Mouse (Mus musculus) megakaryocyte, embryonic 14.5 days (primary cell): Measurements from ENCODE around the gene Sgcd.
"Not testable (repeated sequence)": the region's sequence is repeated elsewhere in the genome, so short reads cannot be mapped to it uniquely, and the experiment has no call there.

ENCODE experiments used
- FLI1 ChIP-seq: IDR thresholded peaks from 2 replicates; pipeline ENCODE4 v1.6.1; 2012; ENCODE audit warnings: low read length, inconsistent platforms, mixed read lengths
- GATA1 ChIP-seq: IDR thresholded peaks from 3 replicates; pipeline ENCODE4 v1.6.1; 2012; ENCODE audit warnings: mixed read lengths, low read length, inconsistent platforms, borderline replicate concordance

- TF ChIP-seq FLI1, GATA1: not testable (repeated sequence)
Measured at GRCm38 (mm10) chr11:47763569-47763968, 225.2 kb downstream of the Sgcd start.
